Mouse (Mus musculus): ENCODE results near the gene Cbx1.

GRCm38 (mm10) chr11:96774536-96774935 lies 14.4 kb upstream of the Cbx1 start:
- TF ChIP-seq CTCF (IDR thresholded peaks at IDR 0.05; ENCODE audit: low read depth, low read length) = no peak
- TF ChIP-seq POLR2A (IDR thresholded peaks at IDR 0.05; ENCODE audit: extremely low read depth, insufficient read depth, low read length) = no peak
